Mouse (Mus musculus) C2C12 (cell line): ENCODE results near the gene Klrg1.

Source experiments
- CEBPB ChIP-seq: IDR thresholded peaks from one replicate; pipeline ENCODE4 v1.6.1; 2011; ENCODE audit warnings: low read depth, mild to moderate bottlenecking, control low read depth, moderate library complexity
- CTCF ChIP-seq: IDR thresholded peaks from one replicate; pipeline ENCODE4 v1.5.1; 2011; ENCODE audit not compliant: control insufficient read depth, insufficient read depth, insufficient read length
- FOSL1 ChIP-seq: IDR thresholded peaks from one replicate; pipeline ENCODE4 v1.8.0; 2011; ENCODE audit warnings: mild to moderate bottlenecking, low read length; ENCODE audit not compliant: poor library complexity, insufficient read depth, severe bottlenecking
- MAX ChIP-seq: IDR thresholded peaks from one replicate; pipeline ENCODE4 v1.6.1; 2011; ENCODE audit warnings: mild to moderate bottlenecking, control low read depth
- USF1 ChIP-seq: IDR thresholded peaks from one replicate; pipeline ENCODE4 v1.6.1; 2011; ENCODE audit warnings: low read depth, mild to moderate bottlenecking, control low read depth, moderate library complexity

- no peak for TF ChIP-seq CTCF
- no peak for TF ChIP-seq FOSL1
- TF ChIP-seq CEBPB, result no peak
- TF ChIP-seq MAX, result no peak
- no peak for TF ChIP-seq USF1
These were observed 11.6 kb upstream of the Klrg1 start for GRCm38 (mm10) chr6:122294290-122294689.
